Mouse (Mus musculus): Measurements from ENCODE around the gene Med15.

- TF ChIP-seq CTCF (IDR thresholded peaks at IDR 0.05; ENCODE audit: control insufficient read depth, insufficient read depth, insufficient replicate concordance, low read depth, low read length) (no peak), POLR2A (IDR thresholded peaks at IDR 0.05; ENCODE audit: control insufficient read depth, low read depth, low read length) (no peak)
Measured at GRCm38 (mm10) chr16:17701043-17701405, 31.7 kb downstream of the Med15 start.

All from testis, adult 2 months (tissue).